Mouse (Mus musculus) brain, embryonic 14.5 days (tissue): Measurements from ENCODE around the gene Trabd. TPM values are rescaled to one million over a fixed set of nuclear protein-coding genes. Genes with fewer than 3 reads are reported as not detected.

Experiments
- DNase-seq: peaks from one replicate; pipeline ENCODE4 v3.0.0-alpha.2; 2011; ENCODE audit warnings: low read depth
- CTCF ChIP-seq: fragments of 200-500 bp; IDR thresholded peaks from 2 replicates; pipeline ENCODE4 v1.5.1; 2012; ENCODE audit warnings: inconsistent platforms, mild to moderate bottlenecking, moderate library complexity, borderline replicate concordance; ENCODE audit not compliant: insufficient read depth, insufficient read length; ENCODE audit errors: extremely low read depth
- POLR2A ChIP-seq: fragments of 200-500 bp; IDR thresholded peaks from 2 replicates; pipeline ENCODE4 v1.6.1; 2012; ENCODE audit warnings: mild to moderate bottlenecking, inconsistent platforms, borderline replicate concordance; ENCODE audit not compliant: poor library complexity, insufficient read depth, insufficient read length, severe bottlenecking; ENCODE audit errors: extremely low read depth
- polyA plus RNA-seq: library from polyadenylated mRNA; depleted of rRNA; stranded (reverse); fragments of >200 nt; gene quantifications from 2 replicates; pipeline ENCODE4 v1.2.3, GENCODE M21; 2012

The Trabd gene
- polyA plus RNA-seq, 1 experiment: 40.8 TPM

DNA sequence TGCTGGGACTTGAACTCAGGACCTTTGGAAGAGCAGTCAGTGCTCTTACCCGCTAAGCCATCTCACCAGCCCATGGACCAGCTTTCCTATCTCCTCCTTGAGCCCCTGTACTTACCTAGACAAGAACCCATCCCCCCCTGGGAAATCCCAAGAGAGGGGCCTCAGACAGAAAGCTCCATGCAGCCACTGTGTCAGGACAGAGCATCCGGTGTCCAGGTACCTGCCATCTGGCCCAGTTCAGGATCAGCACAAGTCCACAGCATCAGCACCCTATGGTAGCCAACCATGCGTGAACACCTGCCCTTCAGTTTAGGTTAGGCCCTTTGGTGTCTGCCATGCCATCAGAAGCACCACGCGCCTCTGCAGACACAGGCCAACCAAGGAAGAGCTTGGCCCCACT lies 10.0 kb upstream of the Trabd start:
- DNase-seq: no peak
- TF ChIP-seq POLR2A (no peak), CTCF (no peak)

DNA sequence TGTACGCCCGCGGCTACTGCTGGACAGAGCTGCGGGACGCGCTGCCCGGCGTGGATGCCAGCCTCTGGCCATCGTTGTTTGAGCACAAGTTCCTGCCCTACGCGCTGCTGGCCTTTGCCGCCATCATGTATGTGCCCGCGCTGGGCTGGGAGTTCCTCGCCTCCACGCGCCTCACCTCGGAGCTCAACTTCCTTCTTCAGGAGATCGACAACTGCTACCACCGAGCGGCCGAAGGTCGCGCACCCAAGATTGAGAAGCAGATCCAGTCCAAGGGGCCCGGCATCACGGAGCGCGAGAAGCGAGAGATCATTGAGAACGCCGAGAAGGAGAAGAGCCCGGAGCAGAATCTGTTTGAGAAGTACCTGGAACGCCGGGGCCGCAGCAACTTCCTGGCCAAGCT lies 7.3 kb upstream of the Trabd start:
- TF ChIP-seq POLR2A (no peak), CTCF (no peak)
- DNase-seq: no peak

DNA sequence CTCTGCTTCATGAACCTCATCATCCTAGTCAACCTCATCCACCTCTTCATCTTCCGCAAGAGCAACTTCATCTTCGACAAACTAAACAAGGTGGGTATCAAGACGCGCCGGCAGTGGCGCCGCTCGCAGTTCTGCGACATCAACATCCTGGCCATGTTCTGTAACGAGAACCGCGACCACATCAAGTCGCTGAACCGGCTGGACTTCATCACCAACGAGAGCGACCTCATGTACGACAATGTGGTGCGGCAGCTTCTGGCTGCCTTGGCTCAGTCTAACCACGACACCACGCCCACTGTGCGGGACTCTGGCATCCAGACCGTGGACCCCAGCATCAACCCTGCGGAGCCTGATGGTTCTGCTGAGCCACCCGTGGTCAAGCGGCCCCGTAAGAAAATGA lies 6.7 kb upstream of the Trabd start:
- no peak for TF ChIP-seq CTCF
- no peak for TF ChIP-seq POLR2A
- DNase-seq: no peak

DNA sequence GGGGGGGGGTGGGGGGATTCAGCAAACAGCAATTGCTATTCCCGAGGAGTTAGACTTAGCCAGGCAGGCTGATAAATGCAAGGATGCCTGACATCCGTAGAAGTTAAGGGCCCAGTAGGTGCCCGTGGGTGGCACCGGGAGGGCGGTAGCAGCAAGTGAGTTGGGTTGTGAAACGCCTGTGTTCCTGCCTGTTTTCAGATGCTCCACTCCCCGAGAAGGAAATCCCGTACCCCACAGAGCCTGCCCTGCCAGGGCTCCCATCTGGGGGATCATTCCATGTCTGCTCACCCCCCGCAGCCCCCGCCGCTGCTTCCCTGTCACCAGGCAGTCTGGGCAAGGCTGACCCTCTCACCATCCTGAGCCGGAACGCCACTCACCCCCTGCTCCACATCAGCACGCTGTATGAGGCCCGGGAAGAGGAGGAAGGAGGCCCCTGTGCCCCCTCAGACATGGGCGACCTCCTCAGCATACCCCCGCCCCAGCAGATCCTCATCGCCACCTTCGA lies 5.5 kb upstream of the Trabd start:
- TF ChIP-seq CTCF (no peak), POLR2A (no peak)
- DNase-seq: no peak

DNA sequence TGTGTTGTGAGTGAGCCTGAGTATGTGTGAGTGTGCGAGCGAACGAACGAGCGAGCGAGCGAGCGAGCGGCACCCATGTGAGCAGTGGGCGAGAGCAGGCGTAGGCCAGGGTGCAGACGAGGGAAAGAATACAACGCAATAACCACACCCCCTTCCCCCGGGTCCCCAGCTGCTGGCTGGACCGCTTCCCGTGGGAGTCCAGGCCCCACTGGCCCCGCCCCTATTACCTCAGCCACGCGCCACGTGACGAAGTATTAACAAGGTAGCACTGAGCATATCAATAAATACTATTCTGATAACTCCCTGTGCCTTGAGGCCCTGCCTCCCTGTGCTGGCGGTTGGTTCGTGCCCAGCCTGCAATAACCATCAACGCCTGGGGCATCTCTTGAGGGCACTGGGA lies 4.3 kb upstream of the Trabd start:
- DNase-seq: no peak
- no peak for TF ChIP-seq POLR2A
- no peak for TF ChIP-seq CTCF

DNA sequence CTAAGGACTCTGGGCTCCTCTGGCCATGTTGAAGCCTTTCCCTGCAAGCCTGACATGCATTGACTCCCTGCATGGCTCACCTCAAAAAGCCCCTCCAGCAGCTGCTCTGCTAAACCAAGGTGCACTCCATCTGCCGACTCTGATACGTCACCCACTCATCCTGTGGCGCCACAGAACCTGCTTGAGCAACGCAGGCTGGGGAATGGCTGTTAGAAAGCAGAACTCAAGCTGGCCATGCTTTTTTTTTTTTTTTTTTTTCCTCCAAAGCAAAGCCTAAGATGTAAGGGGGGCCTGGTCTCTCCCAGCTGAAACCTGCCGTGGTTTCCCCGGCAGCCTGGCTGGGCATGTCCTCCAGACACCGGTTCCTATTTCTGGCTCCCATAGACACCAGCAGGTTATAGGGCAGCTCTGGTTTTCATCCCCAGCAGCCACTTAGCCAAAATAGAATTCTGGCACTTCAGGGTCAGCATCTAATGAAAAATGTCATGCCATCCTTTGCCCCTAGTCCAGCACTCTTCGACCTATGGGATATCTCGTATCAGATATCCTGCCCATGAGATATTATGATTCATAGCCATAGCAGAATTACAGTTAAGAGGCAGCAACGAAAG lies 826 bp upstream of the Trabd start:
- TF ChIP-seq POLR2A (no peak), CTCF (no peak)
- no peak for DNase-seq

DNA sequence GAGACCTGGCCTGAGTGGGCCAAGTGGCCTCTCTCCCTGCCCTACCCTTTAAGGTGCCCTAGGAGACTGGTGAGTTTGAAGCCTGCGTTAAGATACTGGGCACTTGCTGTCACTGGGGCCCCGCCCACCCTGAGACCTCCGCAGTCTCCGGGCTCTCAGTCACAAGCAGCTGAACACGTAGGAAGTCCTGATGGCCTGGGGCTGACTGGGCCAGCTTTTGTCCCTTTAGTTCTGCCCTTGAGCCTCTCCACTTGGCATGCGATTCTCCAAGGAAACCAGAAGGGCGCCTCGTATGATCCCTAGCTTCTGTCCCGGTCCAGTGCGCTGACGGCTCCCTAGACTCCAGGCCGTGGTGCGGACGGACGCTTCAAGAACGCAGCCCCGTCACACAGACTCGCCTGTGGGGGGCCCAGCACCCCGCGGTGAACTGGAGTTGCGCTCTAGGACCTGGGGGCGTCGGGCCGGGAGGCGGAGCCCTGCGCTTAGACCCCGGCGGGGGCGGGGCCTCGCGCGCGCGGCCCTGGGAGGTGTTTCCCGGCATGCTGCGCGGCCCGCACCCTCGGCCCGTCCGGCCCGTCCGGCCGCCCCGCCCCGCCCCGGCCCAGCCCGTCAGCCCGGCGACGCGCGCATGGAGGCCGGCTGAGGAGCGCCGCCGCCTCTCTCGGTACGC lies 689 bp downstream of the Trabd start:
- TF ChIP-seq POLR2A (peak; percentile 56; the same call in 1 of the 2 replicates), CTCF (peak; percentile 17; the same call in 1 of the 2 replicates)
- DNase-seq: peak; percentile 95

DNA sequence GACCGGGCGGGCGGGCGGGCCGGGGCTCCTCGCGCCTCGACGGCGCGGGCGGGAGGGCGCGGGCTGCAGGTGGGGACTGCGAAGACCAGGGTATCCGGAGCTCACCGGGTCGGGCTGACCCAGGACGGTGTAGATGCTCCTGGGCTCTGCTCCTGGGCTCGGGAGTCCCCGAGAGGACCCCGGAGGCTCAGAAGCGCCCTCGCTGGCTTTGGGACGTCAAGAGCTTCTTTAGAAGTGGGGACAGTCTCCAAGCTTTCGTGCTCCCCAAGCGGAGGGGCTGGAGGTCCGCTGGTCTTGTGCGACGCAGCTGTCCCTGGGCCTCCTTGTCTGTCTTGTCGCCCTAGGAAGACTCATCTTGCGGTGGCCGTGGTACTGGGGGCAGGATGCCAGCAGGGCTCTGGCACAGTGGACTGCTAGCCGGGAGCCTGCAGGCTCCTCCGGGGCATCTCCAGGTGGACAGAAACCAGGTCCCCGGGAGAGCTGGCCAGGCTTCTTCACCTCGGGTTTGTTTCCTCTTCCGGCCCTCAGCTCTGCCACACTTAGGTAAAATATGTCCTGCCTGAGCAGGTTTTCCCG lies 1.3 kb downstream of the Trabd start:
- no peak for TF ChIP-seq CTCF
- no peak for TF ChIP-seq POLR2A
- DNase-seq: peak; percentile 65

DNA sequence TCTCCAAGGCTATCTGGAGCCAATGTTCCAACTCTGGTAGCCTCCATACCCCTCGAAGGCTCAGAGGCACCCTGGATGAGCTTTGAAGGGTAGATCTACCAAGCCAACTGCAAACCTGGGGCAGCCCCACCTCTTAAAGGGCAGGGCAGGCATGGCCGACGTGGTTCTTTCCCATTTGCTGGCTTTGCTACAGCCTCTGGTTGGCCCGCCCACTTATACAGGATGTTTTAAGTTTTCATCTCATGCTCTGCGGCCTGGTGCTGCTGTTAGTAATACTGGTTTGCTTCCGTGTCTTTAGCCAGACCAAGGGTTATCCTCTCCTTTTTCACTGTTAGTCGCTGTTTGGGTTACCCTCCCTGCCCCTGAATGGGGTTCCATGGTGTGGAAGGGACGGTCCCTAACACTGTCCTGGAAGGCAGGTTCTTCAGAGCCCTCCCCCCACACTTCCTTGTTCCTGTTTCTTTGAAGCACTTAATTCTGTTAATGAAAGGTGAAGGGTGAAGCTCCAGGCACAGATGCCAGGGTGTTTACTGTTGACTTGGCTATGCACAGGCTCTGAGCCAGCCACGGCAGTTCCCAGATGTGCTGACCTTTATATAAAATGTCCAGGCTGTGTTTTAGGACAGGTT lies 3.4 kb downstream of the Trabd start:
- TF ChIP-seq CTCF (no peak), POLR2A (no peak)
- DNase-seq: no peak

DNA sequence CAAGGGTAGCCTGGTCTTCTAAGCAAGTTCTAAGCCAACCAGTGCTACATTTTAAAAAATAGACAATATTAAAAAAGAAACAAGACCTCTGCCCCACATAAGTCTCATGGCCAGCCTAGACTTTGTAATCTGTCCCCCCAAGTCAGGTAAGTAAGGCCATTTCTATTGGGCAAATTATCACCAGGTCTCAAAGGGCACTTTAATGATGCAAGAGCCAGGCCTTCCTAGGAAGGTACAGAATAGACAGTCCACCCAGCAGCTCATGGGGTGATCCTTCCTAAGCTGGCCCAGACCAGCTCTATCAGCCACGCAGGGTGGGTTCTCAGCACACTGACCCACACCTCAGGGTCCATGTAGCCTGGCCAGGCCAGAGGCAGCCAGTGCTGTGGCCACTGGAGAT lies 9.0 kb downstream of the Trabd start:
- TF ChIP-seq CTCF: no peak
- TF ChIP-seq POLR2A: no peak
- no peak for DNase-seq

DNA sequence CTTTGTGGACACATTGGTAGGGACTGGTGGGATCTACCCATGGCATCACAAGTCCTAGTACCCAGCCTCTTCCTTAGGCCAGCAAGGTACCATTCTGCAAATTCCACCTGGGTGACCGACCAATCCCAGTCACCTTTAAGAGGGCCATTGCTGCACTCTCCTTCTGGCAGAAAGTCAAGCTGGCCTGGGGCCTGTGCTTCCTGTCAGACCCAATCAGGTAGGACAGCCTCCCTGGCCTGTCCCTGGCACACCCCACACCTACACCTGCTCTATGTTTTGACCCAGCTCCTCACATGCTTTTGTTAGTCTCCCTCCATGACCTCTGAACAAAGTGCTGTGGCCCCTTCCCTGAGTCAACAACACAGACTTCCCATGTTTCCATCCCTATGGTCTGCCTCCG lies 9.9 kb downstream of the Trabd start:
- no peak for DNase-seq
- no peak for TF ChIP-seq CTCF
